Mouse (Mus musculus) embryonic fibroblast, embryonic 13.5 days (primary cell): ENCODE data around the gene Zfhx2.
A peak's percentile ranks its signal among the peaks of the same experiment; 100 is the strongest.

Experiments
- CTCF ChIP-seq: IDR thresholded peaks from 2 replicates; pipeline ENCODE4 v1.5.1; 2011; ENCODE audit warnings: mild to moderate bottlenecking, control low read depth, low read length, moderate library complexity, borderline replicate concordance; ENCODE audit not compliant: insufficient read depth
- POLR2A ChIP-seq: IDR thresholded peaks from 2 replicates; pipeline ENCODE4 v1.6.1; 2011; ENCODE audit warnings: low read depth, mild to moderate bottlenecking, control low read depth, low read length, moderate library complexity

GRCm38 (mm10) chr14:55014991-55015766, 76.9 kb downstream of the Zfhx2 start, which contains the start of gene Ngdn:
- TF ChIP-seq CTCF (peak; percentile 60), POLR2A (peak; percentile 93)
